Mouse (Mus musculus) intestine, embryonic 14.5 days (tissue): ENCODE results near the gene Traf1. TPM values are rescaled to one million over a fixed set of nuclear protein-coding genes. Genes with fewer than 3 reads are reported as not detected.
A peak's percentile ranks its signal among the peaks of the same experiment; 100 is the strongest.

Experiments used
- ATAC-seq: fragments of 200-750 bp; cut with Nextera tagmentation; replicated peaks from 2 replicates; pipeline ENCODE4 v1.8.0; 2017; ENCODE audit warnings: low read depth, moderate number of reproducible peaks, moderate TSS enrichment, moderate library complexity; ENCODE audit not compliant: low FRiP score, low TSS enrichment
- DNase-seq: peaks from one replicate; pipeline ENCODE4 v3.0.0-alpha.2; 2018; ENCODE audit warnings: low spot score
- H3K27ac ChIP-seq: fragments of 300-500 bp; sonication (generic); 2 replicates; pipeline ENCODE4 v1.5.1; 2014; ENCODE audit warnings: low read depth, mild to moderate bottlenecking, control low read depth
- H3K27me3 ChIP-seq: fragments of 300-500 bp; sonication (generic); replicated peaks from 2 replicates; pipeline ENCODE4 v1.6.1; 2014; ENCODE audit warnings: low read length, control low read depth; ENCODE audit not compliant: control insufficient read depth, insufficient read depth
- H3K36me3 ChIP-seq: fragments of 300-500 bp; sonication (generic); 2 replicates; pipeline ENCODE4 v1.6.1; 2014; ENCODE audit warnings: low read length, control low read depth; ENCODE audit not compliant: control insufficient read depth, insufficient read depth
- H3K4me1 ChIP-seq: fragments of 300-500 bp; sonication (generic); replicated peaks from 2 replicates; pipeline ENCODE4 v1.6.1; 2014; ENCODE audit warnings: low read length, control low read depth, mixed read lengths; ENCODE audit not compliant: control insufficient read depth, insufficient read depth
- H3K4me2 ChIP-seq: fragments of 300-500 bp; sonication (generic); 2 replicates; pipeline ENCODE4 v1.6.1; 2014; ENCODE audit warnings: low read length
- H3K4me3 ChIP-seq: fragments of 300-500 bp; sonication (generic); 2 replicates; pipeline ENCODE4 v1.5.1; 2014; ENCODE audit warnings: low read depth, low read length, control low read depth, mixed read lengths
- H3K9ac ChIP-seq: fragments of 300-500 bp; sonication (generic); 2 replicates; pipeline ENCODE4 v1.6.1; 2014; ENCODE audit warnings: mild to moderate bottlenecking, low read length
- H3K9me3 ChIP-seq: fragments of 300-500 bp; sonication (generic); 2 replicates; pipeline ENCODE4 v1.6.1; 2016; ENCODE audit warnings: low read length, control low read depth; ENCODE audit not compliant: control insufficient read depth
- WGBS: fragments of 180-500 bp; shearing (Covaris S2); extraction: QIAGEN DNeasy Blood & Tissue Kit; methylation state at CpG from one replicate; pipeline ENCODE4 v1.1.7; 2014; 5-methylcytosine and 5-hydroxymethylcytosine counted together
- polyA plus RNA-seq: library from polyadenylated mRNA; unstranded; fragments of >200 nt; fragmentation: Nextera tagmentation; extraction: Ambion mirVana; gene quantifications from 2 replicates; pipeline ENCODE4 v1.2.1, GENCODE M21; 2014

Gene Traf1
- polyA plus RNA-seq, 1 experiment from 2014 or later: 1.7 TPM

- H3K36me3 ChIP-seq: no peaks in the 10 kb centered on the region
- no peaks in the 10 kb centered on the region for H3K9me3 ChIP-seq
- no peaks in the 10 kb centered on the region for H3K27me3 ChIP-seq
- no peaks in the 10 kb centered on the region for H3K4me1 ChIP-seq
- DNase-seq (no peak), ATAC-seq (no peak)
- WGBS: 76% methylated on average over 11 of the region's 11 CpGs
- no peak overlapping the region for H3K27ac ChIP-seq
- H3K9ac ChIP-seq: no peak overlapping the region
- H3K4me3 ChIP-seq: no peak overlapping the region
- H3K4me2 ChIP-seq: no peak overlapping the region
These were observed 9.7 kb upstream of the Traf1 start for GRCm38 (mm10) chr2:34971080-34971888.

- H3K4me1 ChIP-seq: peaks cover 4% of the 10 kb centered on the region; the same call in 1 of the 2 replicates
- H3K9me3 ChIP-seq: no peaks in the 10 kb centered on the region
- ATAC-seq (no peak), DNase-seq (peak; percentile 81)
- H3K9ac ChIP-seq: no peak overlapping the region
- H3K4me3 ChIP-seq: no peak overlapping the region
- no peaks in the 10 kb centered on the region for H3K27me3 ChIP-seq
- no peak overlapping the region for H3K27ac ChIP-seq
- H3K4me2 ChIP-seq: no peak overlapping the region
- 35% methylated on average over 9 of the region's 9 CpGs for WGBS
- no peaks in the 10 kb centered on the region for H3K36me3 ChIP-seq
These were observed 8.6 kb upstream of the Traf1 start for GRCm38 (mm10) chr2:34970092-34970750.

DNA sequence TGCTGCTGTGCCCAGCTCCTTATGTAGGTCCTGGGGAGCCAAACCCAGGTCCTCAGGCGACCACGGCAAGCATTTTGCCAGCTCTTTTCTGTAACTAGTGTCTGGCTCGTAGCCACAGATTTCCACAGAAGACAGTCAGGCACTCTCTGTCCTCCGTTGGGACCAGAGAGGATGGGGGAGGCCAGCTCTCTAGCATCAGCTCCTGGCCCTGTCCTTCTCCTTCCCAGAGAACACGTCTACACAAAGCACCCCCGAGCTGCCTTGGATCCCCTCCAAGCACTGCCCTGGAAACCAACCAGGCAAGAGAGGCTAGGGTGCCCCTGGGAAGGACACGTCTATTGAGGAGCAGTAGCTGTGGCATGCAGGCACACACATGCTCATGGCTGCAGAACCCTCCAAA lies 7.6 kb upstream of the Traf1 start:
- Histone ChIP-seq H3K27me3 (no peaks in the 10 kb centered on the region), H3K4me2 (no peak overlapping the region), H3K4me3 (no peak overlapping the region), H3K9me3 (no peaks in the 10 kb centered on the region), H3K4me1 (peaks cover 5% of the 10 kb centered on the region; the same call in 1 of the 2 replicates), H3K36me3 (no peaks in the 10 kb centered on the region), H3K9ac (no peak overlapping the region), H3K27ac (no peak overlapping the region)
- ATAC-seq: no peak
- DNase-seq: no peak
- WGBS: 80% methylated on average over 7 of the region's 7 CpGs

GRCm38 (mm10) chr2:34966243-34966934 lies 4.8 kb upstream of the Traf1 start:
- WGBS: 88% methylated on average over 8 of the region's 8 CpGs
- no peak for ATAC-seq
- no peaks in the 10 kb centered on the region for H3K27me3 ChIP-seq

GRCm38 (mm10) chr2:34965806-34966205 lies 4.2 kb upstream of the Traf1 start:
- no peaks in the 10 kb centered on the region for H3K36me3 ChIP-seq
- no peak overlapping the region for H3K9ac ChIP-seq
- no peaks in the 10 kb centered on the region for H3K9me3 ChIP-seq
- no peak for DNase-seq
- no peaks in the 10 kb centered on the region for H3K27me3 ChIP-seq
- H3K27ac ChIP-seq: no peak overlapping the region
- no peak overlapping the region for H3K4me3 ChIP-seq
- no peak overlapping the region for H3K4me2 ChIP-seq
- H3K4me1 ChIP-seq: peaks cover 15% of the 10 kb centered on the region
- ATAC-seq: no peak
- WGBS: 77% methylated on average over 8 of the region's 8 CpGs

More at GRCm38 (mm10) chr2:34966243-34966934, 4.8 kb upstream of the Traf1 start:
- Histone ChIP-seq H3K9ac (no peak overlapping the region), H3K4me1 (peaks cover 10% of the 10 kb centered on the region), H3K4me3 (no peak overlapping the region), H3K27ac (no peak overlapping the region), H3K4me2 (no peak overlapping the region), H3K9me3 (no peaks in the 10 kb centered on the region), H3K36me3 (no peaks in the 10 kb centered on the region)
- DNase-seq: no peak

GRCm38 (mm10) chr2:34965293-34965692 lies 3.7 kb upstream of the Traf1 start:
- Histone ChIP-seq H3K4me1 (peaks cover 18% of the 10 kb centered on the region), H3K4me3 (no peak overlapping the region), H3K9me3 (no peaks in the 10 kb centered on the region), H3K36me3 (no peaks in the 10 kb centered on the region), H3K9ac (no peak overlapping the region), H3K4me2 (no peak overlapping the region), H3K27ac (no peak overlapping the region), H3K27me3 (no peaks in the 10 kb centered on the region)
- ATAC-seq (no peak), DNase-seq (peak; percentile 79)
- WGBS: 36% methylated on average over 7 of the region's 9 CpGs

DNA sequence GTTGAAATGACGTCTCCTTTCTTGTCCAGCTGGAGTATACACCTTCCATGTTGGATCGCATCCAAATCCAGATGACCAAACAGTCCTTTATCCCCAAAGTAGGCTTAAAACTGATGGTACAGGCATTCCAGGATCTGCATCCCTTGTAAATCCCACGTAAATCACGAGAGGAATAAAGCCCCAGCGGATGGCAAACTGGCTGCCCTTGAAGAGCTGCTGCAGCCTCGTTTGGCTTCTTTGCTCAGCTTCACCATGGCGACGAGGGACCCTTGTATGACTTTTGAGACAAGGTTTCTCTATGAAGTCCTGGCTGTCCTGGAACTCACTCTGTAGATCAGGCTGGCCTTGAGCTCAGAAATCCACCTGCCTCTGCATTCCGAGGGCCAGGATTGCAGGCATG lies 3.1 kb upstream of the Traf1 start:
- WGBS: 75% methylated on average over 9 of the region's 9 CpGs
- peaks cover 18% of the 10 kb centered on the region for H3K4me1 ChIP-seq
- no peak overlapping the region for H3K4me3 ChIP-seq
- H3K9me3 ChIP-seq: no peaks in the 10 kb centered on the region
- no peaks in the 10 kb centered on the region for H3K27me3 ChIP-seq
- ATAC-seq (no peak), DNase-seq (no peak)
- no peaks in the 10 kb centered on the region for H3K36me3 ChIP-seq
- H3K9ac ChIP-seq: no peak overlapping the region
- H3K27ac ChIP-seq: no peak overlapping the region
- H3K4me2 ChIP-seq: no peak overlapping the region

DNA sequence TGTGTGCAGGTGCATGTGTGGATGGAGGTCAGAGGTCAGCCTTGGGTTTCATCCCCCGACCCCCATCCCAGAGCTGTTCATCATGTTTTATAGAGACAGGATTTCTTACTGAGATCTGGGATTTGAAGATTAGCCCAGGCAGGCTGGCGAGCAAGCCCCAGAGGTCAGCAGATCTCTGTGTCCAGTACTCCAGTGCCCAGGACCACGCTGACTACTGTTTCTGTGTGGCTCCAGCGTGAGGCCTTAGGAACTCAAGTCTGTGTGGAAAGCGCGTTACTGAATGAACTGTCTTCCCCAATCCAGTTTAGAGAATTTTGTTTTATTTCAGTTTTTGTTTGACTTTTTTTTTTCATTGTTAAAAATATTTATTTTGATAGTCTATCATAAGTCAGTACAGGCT lies 2.7 kb upstream of the Traf1 start:
- no peaks in the 10 kb centered on the region for H3K27me3 ChIP-seq
- no peak for ATAC-seq
- H3K9ac ChIP-seq: no peak overlapping the region
- H3K27ac ChIP-seq: no peak overlapping the region
- no peak overlapping the region for H3K4me2 ChIP-seq
- H3K4me1 ChIP-seq: peaks cover 18% of the 10 kb centered on the region
- DNase-seq: no peak
- H3K9me3 ChIP-seq: no peaks in the 10 kb centered on the region
- no peak overlapping the region for H3K4me3 ChIP-seq
- WGBS: 87% methylated on average over 6 of the region's 6 CpGs
- no peaks in the 10 kb centered on the region for H3K36me3 ChIP-seq
